Mouse (Mus musculus) heart, adult 9 months (tissue): ENCODE data around the gene Bpi.

Experiments
- DNase-seq, 2 experiments: peaks; one replicate each; pipeline ENCODE4 v3.0.0; 2022; ENCODE audit warnings: low spot score in 2 of 2

The Bpi gene

GRCm38 (mm10) chr2:158242170-158242896 is 15.6 kb upstream of the Bpi start:
- peak; percentile 60 to 62 for DNase-seq

DNA sequence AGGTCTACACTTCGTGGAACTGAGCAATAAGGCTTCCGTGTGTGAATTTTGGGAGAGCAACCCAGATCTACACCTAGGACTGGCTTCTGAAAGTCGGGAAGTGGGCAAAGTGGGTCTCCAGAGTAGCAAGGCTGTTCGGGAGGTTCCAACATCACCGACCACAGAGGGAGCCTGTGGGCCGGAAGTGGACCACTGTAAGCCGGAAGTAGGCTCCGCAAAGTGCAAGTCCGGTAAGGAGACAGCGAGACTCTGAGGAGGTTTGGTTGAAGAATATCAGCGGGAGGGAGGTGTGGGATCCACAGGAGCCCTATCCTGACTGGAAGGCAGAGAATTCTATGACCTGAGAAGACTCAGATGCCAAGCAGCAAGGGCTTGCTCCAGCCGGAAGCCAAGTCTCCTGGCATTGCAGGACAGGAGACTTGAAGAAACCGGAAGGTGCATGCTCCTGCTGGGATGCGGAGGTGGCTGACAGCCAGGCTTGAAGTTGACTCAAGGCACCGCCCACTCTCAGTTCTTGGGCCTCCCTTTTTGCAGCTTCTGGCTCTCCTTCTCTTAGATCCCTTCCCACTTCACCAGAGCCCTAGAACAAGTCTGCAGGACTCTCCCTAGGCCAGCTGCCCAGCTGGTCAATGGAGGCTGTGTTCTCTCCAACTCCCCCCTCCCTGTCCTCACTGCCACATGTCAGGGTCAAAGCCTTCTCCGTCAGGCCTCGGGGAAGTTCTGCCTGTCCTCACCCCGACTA is 14.6 kb upstream of the Bpi start:
- DNase-seq: peak; percentile 77 to 85

- no peak for DNase-seq
Observed at GRCm38 (mm10) chr2:158245072-158245817, 12.6 kb upstream of the Bpi start.

- DNase-seq: no peak
Observed at GRCm38 (mm10) chr2:158247852-158248251, 10.0 kb upstream of the Bpi start.

DNA sequence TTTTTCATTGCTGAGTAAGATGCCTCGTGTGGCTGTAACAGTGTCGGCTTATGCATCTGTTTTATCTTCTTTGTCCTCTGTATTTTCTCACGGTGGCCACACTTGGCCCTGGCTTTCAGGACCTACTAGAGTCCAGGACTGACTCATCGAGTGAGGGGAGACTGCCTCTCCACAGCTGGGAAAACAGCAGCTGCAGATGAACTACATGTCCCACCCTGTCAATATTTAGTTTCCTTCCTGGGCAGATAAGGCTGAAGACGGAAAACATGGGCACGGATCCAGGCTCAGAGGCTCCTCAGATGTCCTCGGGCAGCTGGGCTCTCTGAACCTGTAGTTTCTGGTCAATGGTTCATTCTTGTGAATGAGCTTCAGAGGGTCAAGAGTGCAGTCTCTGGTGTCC is 9.6 kb upstream of the Bpi start:
- DNase-seq: peak; percentile 78 to 89

DNA sequence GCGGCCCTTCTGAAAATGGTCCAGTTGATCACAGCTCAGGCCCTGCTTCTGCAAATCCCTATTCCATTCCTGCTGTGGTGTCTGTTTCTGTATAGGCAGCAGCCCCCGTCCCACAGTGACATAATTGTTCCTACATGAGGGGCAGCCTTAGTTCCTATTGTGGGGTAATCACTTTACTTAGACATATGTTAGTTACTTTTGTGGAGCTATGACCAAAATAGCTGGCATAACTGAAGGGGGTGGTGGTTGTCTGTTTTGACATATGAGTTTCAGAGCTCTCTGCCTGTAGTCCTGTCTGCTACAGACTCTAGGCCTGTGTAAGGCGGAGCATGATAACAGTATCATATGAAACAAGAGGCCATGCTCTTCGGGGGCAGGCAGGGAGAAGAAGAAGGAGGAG is 7.3 kb upstream of the Bpi start:
- DNase-seq: no peak

DNA sequence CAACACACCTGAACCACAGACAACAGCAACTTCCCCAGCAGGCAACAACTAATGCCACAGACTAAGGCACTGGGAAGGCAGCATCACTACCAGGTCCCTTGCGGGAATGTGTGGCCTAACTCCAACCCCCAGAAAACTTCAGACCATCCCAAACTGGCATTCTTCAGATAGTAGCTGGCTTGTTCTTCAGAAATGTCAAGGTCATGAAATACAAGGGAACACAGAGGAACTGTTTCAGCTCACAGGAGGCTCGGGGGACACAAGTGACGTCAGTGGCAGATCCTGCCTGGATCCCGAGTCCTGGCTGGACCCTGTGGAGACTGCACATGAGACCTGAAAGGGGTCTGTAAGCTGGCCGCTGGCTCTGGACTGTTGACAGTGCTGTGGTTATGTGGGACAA is 4.1 kb upstream of the Bpi start:
- DNase-seq: no peak

GRCm38 (mm10) chr2:158256894-158257293 is 1.0 kb upstream of the Bpi start:
- DNase-seq: peak; percentile 44 to 51

DNA sequence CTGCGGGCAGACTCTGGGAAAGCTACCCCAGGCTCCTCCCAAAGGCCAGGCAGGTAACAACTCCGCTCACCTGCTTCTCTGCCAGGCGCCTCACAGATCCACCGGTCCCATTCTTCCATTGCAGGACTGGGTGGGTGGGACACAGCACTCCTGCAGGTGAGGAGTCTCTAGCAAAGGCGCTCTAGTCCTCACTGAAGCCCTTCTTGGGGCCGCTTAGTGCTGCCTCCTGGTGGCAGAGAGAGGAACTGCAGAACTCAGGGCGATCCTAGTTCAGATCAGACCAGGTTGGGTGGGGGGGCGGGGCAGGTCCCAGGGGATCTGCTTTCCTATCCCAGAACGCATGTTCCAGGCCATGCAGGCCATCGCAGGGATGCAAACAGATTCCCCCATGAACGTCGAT is 887 bp downstream of the Bpi start:
- DNase-seq: peak; percentile 18 to 57

GRCm38 (mm10) chr2:158259498-158259897 is 1.6 kb downstream of the Bpi start:
- no peak for DNase-seq

DNA sequence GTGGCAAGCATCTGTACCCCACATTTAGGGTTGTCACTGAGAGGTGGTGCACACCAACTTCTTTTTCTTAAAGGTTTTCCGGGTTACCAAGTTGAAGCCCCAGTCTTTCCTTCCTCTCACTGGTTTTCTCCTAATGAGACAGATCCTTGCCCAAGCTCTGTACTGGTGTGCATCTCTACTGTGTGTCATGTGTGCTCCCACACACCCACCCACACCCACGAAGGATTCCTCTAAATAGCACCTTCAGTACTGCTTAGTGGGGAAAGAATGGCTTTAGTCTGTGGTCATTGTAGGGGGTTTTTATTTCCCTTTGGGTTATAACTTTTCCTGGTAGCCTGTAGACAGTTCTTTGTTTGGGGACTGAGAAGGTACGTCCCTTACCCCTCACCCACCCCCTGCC is 7.0 kb downstream of the Bpi start:
- no peak for DNase-seq

GRCm38 (mm10) chr2:158270017-158270416 is 12.1 kb downstream of the Bpi start:
- no peak for DNase-seq

- no peak for DNase-seq
Observed at GRCm38 (mm10) chr2:158273646-158274045, 15.8 kb downstream of the Bpi start.

DNA sequence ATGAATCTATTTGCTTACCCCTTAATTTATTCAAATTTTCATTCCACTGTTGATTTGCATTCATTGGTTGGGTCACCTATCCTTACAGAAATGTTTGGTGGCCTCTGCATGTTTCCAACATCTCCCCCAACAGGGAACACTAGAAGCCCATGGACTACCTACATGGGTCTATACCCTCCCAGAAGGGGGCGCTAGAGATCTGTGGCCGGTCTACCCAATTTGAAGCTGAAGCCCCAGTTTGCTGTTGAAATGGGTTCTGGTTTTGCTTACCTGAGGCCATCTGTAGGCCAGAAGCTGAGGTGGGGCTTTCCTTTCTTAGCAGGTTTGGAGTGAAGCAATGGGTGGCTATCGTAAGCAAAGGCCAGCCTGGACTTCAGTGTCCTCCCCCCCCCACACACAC is 17.5 kb downstream of the Bpi start:
- no peak for DNase-seq

DNA sequence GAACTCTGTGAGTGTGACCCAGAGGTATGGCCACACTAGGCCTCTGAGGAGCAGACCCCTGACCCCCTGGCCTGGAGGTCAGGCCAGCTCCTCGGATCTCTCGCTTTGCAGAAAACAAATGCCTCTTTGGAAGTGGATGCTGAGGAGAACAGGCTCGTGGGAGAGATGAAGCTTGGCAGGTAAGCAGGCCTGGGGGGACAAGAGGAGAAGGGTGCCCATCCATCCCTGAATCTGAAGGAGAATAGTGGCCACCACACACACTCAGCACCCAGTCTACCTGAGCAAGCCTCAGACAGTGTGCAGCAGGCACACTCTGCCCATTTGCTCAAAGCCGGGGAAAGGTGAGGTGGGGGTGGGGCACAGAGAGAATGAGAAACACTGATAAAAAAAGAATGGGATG is 17.9 kb downstream of the Bpi start:
- no peak for DNase-seq

- no peak for DNase-seq
Observed at GRCm38 (mm10) chr2:158276451-158276850, 18.6 kb downstream of the Bpi start.

DNA sequence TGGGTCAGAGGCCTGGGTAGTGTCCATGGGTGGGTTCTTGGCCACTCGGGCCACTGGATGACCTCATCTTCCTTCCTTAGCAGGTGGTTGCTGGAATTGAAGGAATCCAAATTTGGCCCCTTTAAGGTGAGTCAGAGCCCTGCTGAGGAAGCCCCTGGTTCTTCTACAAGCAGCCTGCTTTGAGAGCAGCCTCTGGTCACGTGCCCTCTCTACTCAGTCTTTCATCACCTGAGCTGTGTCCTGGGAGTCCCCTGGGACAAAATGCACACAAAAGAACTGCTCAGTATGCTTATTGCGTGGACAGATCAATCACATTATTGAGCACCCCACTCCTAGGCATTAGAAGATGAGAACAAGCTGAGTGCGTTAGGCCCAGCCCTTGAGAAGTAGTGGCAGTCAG is 19.0 kb downstream of the Bpi start:
- DNase-seq: no peak

DNA sequence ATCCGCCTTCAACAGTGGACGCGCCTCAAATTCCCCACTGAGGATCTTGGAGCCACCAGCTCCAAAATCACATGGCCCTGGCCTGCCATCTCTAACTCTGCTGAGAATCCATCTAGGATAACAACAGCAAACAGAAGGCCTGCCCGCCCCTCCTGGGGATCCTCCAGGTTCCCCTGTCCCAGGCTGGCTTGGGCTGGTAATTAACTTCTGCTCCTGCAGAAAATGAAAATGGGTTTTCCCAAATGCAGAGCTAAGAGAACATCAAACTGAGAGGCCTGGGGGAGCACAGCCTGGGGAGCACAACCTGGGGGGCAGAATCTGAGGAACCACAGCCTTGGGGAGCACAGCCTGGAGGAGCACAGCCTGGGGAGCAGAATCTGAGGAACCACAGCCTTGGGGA is 21.8 kb downstream of the Bpi start:
- DNase-seq: no peak

DNA sequence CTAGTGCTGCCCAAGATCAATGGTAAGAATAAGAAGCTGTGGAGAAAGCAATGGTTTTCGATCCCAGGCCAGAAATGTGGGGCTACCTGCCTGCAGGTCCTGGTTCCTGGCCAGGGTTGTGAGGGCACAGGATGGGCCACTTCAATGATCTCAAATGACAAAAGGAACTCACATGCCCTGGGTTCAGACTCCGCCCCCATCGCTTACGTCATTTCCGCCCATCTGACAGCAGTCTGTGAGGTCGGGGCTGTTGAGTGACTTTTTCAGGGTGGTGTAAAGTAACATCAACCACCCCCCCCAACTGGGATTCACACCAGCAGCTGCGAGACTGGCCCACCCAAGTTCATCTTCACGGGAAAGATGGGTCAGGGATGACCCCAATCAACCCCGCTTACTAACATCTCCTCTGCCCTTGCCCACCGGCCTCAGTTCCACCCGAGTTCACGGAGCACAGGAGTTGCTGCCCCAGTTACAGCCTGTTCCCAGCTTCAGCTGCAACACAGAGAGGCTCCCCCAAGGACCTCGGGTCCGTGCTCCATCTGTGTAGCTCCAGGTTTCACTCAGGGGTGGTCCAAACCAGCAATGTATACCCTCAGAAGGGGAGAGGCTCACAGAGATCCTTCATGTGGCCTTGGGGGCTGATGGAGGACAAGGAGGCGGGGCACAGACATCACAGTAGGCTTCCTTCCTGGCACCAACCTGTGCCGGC is 23.8 kb downstream of the Bpi start:
- DNase-seq: no peak

DNA sequence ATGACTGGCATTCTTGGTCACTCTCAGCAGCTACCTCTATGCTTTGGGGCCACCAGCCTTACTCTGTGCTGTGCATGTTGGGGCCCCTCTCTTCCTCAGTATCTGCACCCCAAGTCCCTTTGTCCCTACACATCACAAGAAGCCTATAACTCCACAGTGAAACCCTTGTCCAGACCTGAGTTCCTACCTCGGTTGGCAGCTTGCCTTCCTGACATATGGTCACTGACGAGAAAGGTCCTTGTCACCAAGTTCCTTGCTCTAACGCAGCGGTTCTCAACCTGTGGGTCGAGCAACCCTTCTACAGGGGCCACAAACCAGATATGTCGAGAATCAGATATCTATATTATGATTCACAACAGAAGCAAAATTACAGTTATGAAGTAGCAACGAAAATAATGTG is 25.2 kb downstream of the Bpi start:
- DNase-seq: no peak

DNA sequence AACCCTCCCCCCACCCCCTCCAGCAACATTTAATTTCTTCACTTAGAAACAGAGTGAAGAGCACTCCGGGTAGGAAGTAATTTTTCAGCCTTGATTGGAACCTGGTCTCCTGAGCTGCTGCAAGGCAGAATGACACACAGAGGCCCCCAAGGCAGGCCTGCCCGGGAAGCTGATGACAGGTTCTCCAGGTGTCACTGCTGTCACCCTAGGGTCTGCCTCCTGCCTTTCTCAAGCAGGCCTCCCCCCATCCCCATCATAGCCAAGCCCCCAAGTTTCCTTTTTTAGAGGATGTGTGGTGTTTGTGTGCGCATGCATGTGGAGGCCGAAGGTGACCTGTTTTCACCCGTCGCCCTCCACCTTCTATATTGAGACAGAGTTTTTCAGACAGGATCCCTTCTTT is 25.9 kb downstream of the Bpi start:
- DNase-seq: no peak

DNA sequence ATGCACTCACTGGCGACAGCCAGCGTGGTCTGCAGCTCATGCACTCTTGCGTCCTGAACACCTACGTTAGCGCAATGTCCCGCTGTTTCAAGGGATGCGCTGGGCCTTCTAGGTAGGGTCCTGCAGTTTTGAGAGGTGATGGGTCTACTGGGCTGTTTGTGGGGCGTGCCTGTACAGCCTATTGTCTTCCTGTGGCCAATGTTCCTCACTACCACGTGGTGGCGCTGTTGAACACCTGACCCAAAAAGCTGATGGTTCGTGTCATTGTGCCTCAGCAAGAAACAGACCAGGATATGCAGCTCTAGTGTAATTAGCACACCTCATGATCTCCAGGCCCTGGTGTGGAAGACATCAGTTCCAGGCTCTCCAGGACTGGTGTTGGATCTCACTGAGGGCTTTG is 26.7 kb downstream of the Bpi start:
- DNase-seq: peak; percentile 15 to 37
